Mouse (Mus musculus) limb, embryonic 14.5 days (tissue): ENCODE data around the gene Acp4. TPM values are rescaled to one million over a fixed set of nuclear protein-coding genes. Genes with fewer than 3 reads are reported as not detected.

ENCODE experiments used
- ATAC-seq: fragments of 200-750 bp; cut with Nextera tagmentation; 2 replicates; pipeline ENCODE4 v1.8.0; 2017; ENCODE audit warnings: low read depth, moderate number of reproducible peaks, moderate TSS enrichment; ENCODE audit not compliant: low FRiP score
- DNase-seq: peaks from one replicate; pipeline ENCODE4 v3.0.0-alpha.2; 2015; ENCODE audit warnings: low spot score
- H3K27ac ChIP-seq: fragments of 300-500 bp; sonication (generic); replicated peaks from 2 replicates; pipeline ENCODE4 v1.5.1; 2014; ENCODE audit warnings: low read depth, mild to moderate bottlenecking, low read length, moderate library complexity, mixed read lengths
- H3K27me3 ChIP-seq: fragments of 300-500 bp; sonication (generic); 2 replicates; pipeline ENCODE4 v1.6.1; 2014; ENCODE audit warnings: low read length, mixed read lengths; ENCODE audit not compliant: control insufficient read depth, insufficient read depth
- H3K36me3 ChIP-seq: fragments of 300-500 bp; sonication (generic); 2 replicates; pipeline ENCODE4 v1.6.1; 2014; ENCODE audit warnings: mild to moderate bottlenecking, low read length, moderate library complexity, mixed read lengths; ENCODE audit not compliant: control insufficient read depth, insufficient read depth
- H3K4me1 ChIP-seq: fragments of 300-500 bp; sonication (generic); 2 replicates; pipeline ENCODE4 v1.6.1; 2014; ENCODE audit warnings: antibody characterized with exemption, low read length, mixed read lengths; ENCODE audit not compliant: control insufficient read depth, insufficient read depth
- H3K4me2 ChIP-seq: fragments of 300-500 bp; sonication (generic); replicated peaks from 2 replicates; pipeline ENCODE4 v1.6.1; 2014; ENCODE audit warnings: low read depth, mild to moderate bottlenecking, low read length, moderate library complexity; ENCODE audit not compliant: severe bottlenecking
- H3K4me3 ChIP-seq: fragments of 300-500 bp; sonication (generic); replicated peaks from 2 replicates; pipeline ENCODE4 v1.5.1; 2014; ENCODE audit warnings: low read length
- H3K9ac ChIP-seq: fragments of 300-500 bp; sonication (generic); 2 replicates; pipeline ENCODE4 v1.6.1; 2014; ENCODE audit warnings: mild to moderate bottlenecking, low read depth, low read length, moderate library complexity; ENCODE audit not compliant: severe bottlenecking
- H3K9me3 ChIP-seq: fragments of 300-500 bp; sonication (generic); 2 replicates; pipeline ENCODE4 v1.6.1; 2016; ENCODE audit warnings: low read length; ENCODE audit not compliant: control insufficient read depth
- POLR2A ChIP-seq: fragments of 200-500 bp; IDR thresholded peaks from 2 replicates; pipeline ENCODE4 v1.8.0; 2012; ENCODE audit warnings: inconsistent platforms, mild to moderate bottlenecking, moderate library complexity, borderline replicate concordance; ENCODE audit not compliant: insufficient read depth, insufficient read length; ENCODE audit errors: extremely low read depth
- WGBS: fragments of 180-500 bp; shearing (Covaris S2); extraction: QIAGEN DNeasy Blood & Tissue Kit; methylation state at CpG from one replicate; pipeline ENCODE4 v1.1.7; 2014; 5-methylcytosine and 5-hydroxymethylcytosine counted together
- polyA plus RNA-seq, 2 experiments: library from polyadenylated mRNA; depleted of rRNA in 1 of 2; stranded (reverse) in 1 of 2; unstranded in 1 of 2; fragments of >200 nt; fragmentation: Nextera tagmentation in 1 of 2; extraction: Ambion mirVana in 1 of 2; gene quantifications; 2 replicates each; pipeline versions ENCODE4 v1.2.1 to v1.2.3; 2012 to 2014

The Acp4 gene
- polyA plus RNA-seq, 2 experiments: 0.11 to 0.25 TPM

GRCm38 (mm10) chr7:44274096-44274495, 16.9 kb upstream of the Acp4 start:
- no peak overlapping the region for H3K4me2 ChIP-seq
- H3K27me3 ChIP-seq: peaks cover 3% of the 10 kb centered on the region; the same call in 1 of the 2 replicates
- H3K36me3 ChIP-seq: no peaks in the 10 kb centered on the region
- no peaks in the 10 kb centered on the region for H3K4me1 ChIP-seq
- DNase-seq (no peak), ATAC-seq (no peak)
- TF ChIP-seq POLR2A: no peak
- H3K9me3 ChIP-seq: no peaks in the 10 kb centered on the region
- H3K27ac ChIP-seq: no peak overlapping the region
- H3K9ac ChIP-seq: no peak overlapping the region
- no peak overlapping the region for H3K4me3 ChIP-seq
- WGBS: 23% methylated on average over 11 of the region's 11 CpGs

GRCm38 (mm10) chr7:44273446-44273845, 16.3 kb upstream of the Acp4 start:
- no peaks in the 10 kb centered on the region for H3K36me3 ChIP-seq
- H3K4me2 ChIP-seq: no peak overlapping the region
- H3K4me3 ChIP-seq: no peak overlapping the region
- H3K27me3 ChIP-seq: peaks cover 3% of the 10 kb centered on the region; the same call in 1 of the 2 replicates
- no peaks in the 10 kb centered on the region for H3K4me1 ChIP-seq
- no peak for ATAC-seq
- no peak overlapping the region for H3K9ac ChIP-seq
- no peaks in the 10 kb centered on the region for H3K9me3 ChIP-seq
- no peak for DNase-seq
- no peak overlapping the region for H3K27ac ChIP-seq
- 66% methylated on average over 7 of the region's 7 CpGs for WGBS
- no peak for TF ChIP-seq POLR2A

GRCm38 (mm10) chr7:44272546-44272945, 15.4 kb upstream of the Acp4 start:
- no peaks in the 10 kb centered on the region for H3K4me1 ChIP-seq
- WGBS: 91% methylated on average over 7 of the region's 7 CpGs
- peaks cover 3% of the 10 kb centered on the region; the same call in 1 of the 2 replicates for H3K27me3 ChIP-seq
- no peak overlapping the region for H3K9ac ChIP-seq
- H3K9me3 ChIP-seq: no peaks in the 10 kb centered on the region
- H3K27ac ChIP-seq: no peak overlapping the region
- DNase-seq: no peak
- TF ChIP-seq POLR2A: no peak
- no peak for ATAC-seq
- no peaks in the 10 kb centered on the region for H3K36me3 ChIP-seq
- H3K4me3 ChIP-seq: no peak overlapping the region
- no peak overlapping the region for H3K4me2 ChIP-seq

- H3K4me1 ChIP-seq: no peaks in the 10 kb centered on the region
- no peak for ATAC-seq
- peaks cover 3% of the 10 kb centered on the region; the same call in 1 of the 2 replicates for H3K27me3 ChIP-seq
- no peak overlapping the region for H3K4me3 ChIP-seq
- no peaks in the 10 kb centered on the region for H3K36me3 ChIP-seq
- H3K4me2 ChIP-seq: no peak overlapping the region
- H3K9ac ChIP-seq: no peak overlapping the region
- no peak for DNase-seq
- no peak for TF ChIP-seq POLR2A
- WGBS: 74% methylated on average over 2 of the region's 2 CpGs
- H3K9me3 ChIP-seq: no peaks in the 10 kb centered on the region
- H3K27ac ChIP-seq: no peak overlapping the region
Observed at GRCm38 (mm10) chr7:44271309-44271708, 14.1 kb upstream of the Acp4 start.

- no peaks in the 10 kb centered on the region for H3K36me3 ChIP-seq
- no peak for DNase-seq
- H3K27ac ChIP-seq: no peak overlapping the region
- no peak overlapping the region for H3K4me3 ChIP-seq
- no peak overlapping the region for H3K4me2 ChIP-seq
- 83% methylated on average over 2 of the region's 2 CpGs for WGBS
- no peaks in the 10 kb centered on the region for H3K9me3 ChIP-seq
- H3K27me3 ChIP-seq: peaks cover 3% of the 10 kb centered on the region; the same call in 1 of the 2 replicates
- no peaks in the 10 kb centered on the region for H3K4me1 ChIP-seq
- no peak overlapping the region for H3K9ac ChIP-seq
- no peak for TF ChIP-seq POLR2A
- no peak for ATAC-seq
Observed at GRCm38 (mm10) chr7:44269397-44269796, 12.2 kb upstream of the Acp4 start.

- 83% methylated on average over 11 of the region's 11 CpGs for WGBS
- no peak for ATAC-seq
Observed at GRCm38 (mm10) chr7:44268117-44268516, 10.9 kb upstream of the Acp4 start.

More at GRCm38 (mm10) chr7:44268117-44268516, 10.9 kb upstream of the Acp4 start:
- Histone ChIP-seq H3K4me1 (peaks cover 2% of the 10 kb centered on the region; the same call in 1 of the 2 replicates), H3K4me3 (no peak overlapping the region), H3K27me3 (peaks cover 9% of the 10 kb centered on the region), H3K4me2 (no peak overlapping the region), H3K36me3 (no peaks in the 10 kb centered on the region), H3K9ac (no peak overlapping the region), H3K27ac (no peak overlapping the region), H3K9me3 (no peaks in the 10 kb centered on the region)
- TF ChIP-seq POLR2A: no peak
- no peak for DNase-seq
